Mouse (Mus musculus) thymus, postnatal 4 days (tissue): ENCODE measurements around the gene Prkce.

ENCODE experiments used
- DNase-seq: peaks from one replicate; pipeline ENCODE4 v3.0.0; 2021

Gene Prkce

DNA sequence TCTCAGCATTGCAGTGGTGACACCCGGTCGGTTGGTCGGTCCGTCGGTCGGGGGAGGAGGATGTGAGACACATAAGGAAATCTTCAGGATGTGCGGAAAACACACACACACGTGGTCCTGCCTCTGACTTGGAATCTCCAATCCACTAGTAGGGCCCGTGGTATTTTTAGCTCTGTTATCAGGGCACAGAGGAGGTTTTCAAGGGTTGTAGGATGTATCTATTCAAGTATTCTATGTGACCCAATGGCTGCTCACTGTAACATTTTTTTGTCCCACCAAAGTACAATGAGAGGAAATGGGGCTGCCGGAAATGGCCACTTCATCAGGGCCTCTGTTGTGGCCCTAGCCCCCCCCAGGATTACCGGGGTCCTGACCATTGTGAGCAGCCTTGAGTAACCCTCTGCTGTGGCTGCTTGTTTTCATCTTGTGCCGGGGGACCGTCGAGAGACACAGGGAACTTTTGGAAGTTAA is 135.3 kb downstream of the Prkce start:
- no peak for DNase-seq

DNA sequence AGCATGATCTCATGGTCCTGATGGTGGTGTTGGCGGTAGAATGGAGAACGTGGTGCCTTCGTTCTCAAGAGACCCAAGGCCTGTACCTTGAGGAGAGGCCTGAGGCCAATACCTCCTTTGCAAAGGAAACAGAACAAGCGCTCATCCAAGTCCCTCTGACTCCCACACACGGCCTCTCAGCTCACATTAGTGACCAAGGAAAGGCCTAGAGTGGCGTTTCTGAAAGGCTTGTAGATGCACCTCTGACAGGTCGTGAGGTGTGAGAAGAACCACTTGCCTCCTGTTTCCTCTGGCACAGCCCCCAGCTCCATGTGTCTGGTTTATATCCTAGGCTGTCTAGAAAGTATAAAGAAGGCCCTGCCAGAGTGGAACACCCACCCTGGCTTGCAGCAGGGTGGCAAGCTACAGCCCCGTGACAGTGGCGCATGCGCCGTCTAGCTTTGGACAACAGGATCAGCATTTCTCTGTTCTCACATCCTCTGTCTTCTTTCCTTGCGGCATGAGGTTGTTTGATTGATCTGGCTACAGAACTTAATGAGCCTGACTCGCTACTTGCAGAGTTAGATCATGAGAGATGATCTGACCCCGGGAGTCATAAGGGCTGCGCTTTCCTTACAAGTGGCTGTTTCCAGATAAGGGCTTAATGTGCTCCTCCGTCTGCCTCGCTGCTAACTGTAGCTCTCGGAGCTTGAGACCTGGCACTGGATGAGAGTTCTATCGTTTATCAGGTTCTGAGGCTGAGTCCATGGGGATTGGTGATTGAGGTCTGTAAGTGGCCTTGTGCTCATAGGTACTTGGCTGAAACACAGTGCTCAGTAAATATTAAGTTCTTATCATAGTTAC is 136.0 kb downstream of the Prkce start:
- no peak for DNase-seq

DNA sequence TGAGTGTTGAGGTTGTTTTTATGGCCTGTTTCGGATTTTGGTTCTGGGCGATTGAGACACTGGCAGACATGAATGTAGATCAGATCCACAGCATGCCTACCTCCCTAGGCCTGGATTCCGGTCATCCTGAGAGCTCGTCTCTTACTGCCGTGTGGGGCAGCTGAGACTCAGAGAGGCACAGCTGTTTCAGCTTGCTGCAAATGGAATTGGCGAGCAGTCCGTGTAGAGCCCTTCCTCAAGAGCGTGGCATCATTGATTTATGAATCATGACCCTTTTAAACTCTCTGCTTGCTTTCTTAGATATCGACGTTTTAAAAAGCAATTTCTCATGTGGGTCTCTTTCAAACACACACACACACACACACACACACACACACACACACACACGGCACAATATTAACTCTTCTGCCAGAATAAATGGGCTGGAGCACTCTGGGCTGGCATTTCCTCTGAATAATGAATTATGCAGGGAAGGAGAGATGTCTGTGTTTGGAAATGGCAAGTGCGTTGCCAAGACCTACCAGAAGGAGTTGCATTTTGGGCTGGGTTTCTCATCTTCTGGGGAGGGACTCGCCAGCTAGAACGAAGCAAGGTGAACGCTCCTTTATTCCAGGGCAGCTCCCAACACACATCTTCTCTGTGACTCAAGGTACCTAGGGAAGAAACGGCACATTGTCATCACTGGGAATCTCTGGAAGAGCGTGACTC is 137.5 kb downstream of the Prkce start:
- no peak for DNase-seq

DNA sequence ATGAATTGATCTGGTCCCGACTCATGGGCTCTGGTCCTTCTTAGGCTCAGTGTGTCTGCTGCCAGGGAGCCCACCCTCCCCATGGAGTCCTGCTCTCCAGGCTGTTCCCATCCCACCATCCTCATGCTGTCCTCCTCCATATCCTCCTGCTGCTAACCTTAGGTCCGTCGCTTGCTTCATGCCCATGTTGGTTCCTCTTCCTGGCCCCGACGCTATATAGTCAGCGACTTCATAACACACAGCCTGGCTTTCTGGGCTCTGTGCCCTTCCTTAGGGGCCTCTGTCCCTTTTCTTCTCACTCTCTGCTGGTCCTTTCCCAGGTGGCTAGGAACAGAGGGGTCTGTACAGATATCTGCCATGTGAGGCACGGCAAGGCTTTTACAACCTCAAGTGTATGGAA is 138.6 kb downstream of the Prkce start:
- DNase-seq = no peak

DNA sequence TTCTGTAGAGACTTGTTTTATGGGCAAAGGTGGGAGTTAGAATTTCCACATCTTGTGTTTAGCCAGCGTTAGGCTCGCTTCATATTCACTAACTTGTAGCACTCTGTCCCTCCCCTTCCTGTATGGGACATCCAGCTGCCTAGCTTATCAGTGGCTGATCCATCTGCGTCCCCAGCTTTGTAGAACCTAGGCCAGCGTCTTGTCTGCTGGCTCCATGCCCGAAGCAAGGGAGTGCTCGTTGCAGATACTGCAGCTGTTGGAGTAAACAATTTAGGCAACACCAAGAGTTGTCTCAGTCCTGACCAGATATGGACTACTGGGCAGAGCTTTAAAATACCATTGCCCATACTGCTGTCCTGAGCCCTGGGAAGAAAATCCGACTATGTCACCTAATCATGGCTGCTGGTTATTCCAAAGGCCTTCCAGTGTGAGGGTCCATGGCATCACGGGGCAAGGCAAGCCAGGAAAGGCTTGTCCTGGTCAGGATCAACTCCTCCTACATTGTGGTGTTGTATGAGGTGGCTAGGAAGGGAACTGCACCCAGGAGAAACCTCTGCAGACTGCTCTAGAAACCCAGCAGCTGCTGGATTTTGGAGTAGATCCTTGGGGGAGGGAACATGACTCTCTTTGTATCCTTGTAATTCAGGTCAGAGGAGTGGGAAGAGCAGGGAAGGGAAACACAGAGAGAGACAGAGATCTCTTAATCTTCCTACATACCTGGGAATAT is 146.0 kb downstream of the Prkce start:
- DNase-seq = no peak

DNA sequence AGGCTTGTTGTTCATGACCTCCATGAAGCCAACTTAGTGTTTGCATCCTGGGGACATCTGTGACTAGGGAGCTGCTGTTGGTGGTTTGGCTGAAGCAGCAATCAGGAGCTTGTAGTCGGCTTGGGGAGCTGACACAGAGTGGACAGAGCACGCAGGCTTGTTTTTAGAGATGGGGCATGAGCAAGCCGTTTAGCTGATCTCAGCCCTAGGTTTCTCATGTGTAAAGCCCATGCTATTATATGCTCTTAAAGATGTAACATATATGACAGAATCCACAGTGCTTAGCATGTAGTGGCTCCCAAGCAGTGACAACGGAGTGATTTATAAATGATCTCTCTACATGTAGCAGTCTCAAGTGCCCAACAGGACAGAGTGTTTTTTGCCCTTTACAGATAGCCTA is 148.3 kb downstream of the Prkce start:
- DNase-seq = no peak

DNA sequence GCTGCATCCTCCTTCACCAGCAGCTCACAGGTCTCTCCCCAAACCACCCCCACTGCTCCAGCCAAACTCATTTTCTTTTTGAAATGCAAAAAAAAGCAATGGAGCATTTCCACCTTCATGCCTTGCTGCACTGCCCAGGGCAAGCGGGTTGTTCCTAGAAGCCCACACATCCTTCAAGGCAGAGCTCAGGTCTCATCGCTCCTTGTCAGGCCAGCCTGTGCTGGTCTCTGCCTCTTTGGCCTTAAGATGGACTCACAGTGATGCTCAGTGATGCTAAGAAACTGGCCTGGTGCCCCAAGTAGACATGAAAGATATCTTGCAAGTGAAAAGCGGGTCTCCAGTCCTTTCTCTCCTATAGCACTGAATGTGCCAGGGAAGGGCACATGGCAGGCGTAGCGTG is 149.2 kb downstream of the Prkce start:
- no peak for DNase-seq

DNA sequence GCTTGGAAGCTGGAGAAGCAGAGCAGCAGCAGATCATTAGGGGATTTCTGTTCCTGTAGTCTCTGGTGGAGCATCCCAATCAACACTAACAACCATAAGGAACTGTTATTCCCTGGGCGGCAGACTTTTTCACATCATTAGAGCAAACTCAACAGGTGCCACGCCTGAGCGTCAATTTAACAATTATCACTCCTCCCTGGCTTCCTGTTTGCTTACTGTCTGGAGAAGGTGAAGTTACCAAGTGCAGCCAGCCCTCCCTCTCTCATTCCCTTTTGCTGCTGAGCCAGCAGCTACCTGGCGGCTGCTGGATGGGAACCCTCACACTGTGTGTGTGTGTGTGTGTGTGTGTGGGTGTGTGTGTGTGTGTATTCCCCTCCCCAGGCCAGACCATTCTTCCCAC is 149.6 kb downstream of the Prkce start:
- no peak for DNase-seq

DNA sequence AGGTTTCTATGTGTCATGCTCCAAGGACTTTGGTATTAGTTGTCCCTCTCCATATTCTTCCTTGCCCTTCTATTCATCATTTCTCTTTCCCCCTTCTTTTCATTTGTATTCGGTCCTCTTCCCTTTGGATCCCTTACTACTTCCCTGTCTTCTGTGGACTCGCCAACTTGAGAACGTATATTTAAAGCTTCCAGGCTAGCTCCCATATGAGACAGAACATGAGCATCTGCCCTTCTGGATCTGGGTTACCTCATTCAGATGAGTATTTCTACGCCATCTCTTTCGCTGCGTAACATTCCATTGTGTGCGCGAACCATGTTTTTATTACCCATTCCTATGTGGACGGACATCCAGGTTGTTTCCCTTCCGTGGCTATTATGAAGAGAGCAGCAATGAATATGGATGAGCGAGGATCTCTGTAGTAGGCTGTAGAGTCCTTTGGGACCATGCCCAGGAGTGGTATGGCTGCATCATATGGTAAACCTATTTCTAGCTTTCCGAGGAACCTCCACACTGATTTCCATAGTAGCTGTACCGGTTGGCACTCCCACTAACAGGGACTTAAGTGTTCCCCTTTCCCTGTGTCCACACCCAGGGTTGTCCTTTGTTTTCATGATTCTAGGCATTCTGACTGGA is 152.5 kb downstream of the Prkce start:
- no peak for DNase-seq

DNA sequence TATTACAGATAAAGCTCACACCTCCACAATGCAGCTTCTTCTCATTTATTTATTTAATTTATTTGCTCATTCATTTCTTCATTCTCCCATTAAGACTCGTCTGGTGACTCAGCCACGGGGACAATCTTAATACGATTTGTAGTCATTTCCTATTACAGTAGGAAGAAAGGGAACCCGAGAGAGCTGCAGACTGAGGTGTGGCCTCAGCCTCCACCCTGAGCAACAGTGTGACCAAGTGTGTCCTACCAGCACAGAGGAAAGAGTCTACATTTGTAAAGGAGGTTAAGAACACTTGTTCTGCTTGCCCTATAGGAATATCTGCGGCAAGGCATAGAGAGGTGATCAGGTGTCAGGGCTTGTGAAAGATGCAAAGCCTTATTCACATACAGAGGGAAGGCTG is 155.3 kb downstream of the Prkce start:
- DNase-seq = no peak

DNA sequence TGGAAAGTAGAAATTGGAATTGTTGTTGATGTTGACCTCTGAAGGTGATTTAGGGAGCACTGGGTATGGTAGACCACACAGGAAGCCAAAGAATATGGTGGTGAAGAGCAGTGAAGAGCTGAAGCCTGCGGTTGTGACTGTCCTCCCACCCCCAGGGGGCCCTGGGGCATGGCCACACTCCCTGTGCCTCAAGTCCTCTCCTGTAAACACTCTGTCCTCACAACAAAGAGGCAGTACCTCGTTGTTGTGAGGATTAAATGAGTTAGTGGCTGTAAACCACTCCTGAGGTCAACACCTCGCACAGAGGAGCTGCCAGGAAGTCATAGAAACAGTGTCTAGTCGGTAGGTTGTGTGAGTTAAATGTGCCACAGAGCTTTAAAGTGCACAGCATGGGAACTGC is 155.7 kb downstream of the Prkce start:
- DNase-seq = peak; percentile 29

DNA sequence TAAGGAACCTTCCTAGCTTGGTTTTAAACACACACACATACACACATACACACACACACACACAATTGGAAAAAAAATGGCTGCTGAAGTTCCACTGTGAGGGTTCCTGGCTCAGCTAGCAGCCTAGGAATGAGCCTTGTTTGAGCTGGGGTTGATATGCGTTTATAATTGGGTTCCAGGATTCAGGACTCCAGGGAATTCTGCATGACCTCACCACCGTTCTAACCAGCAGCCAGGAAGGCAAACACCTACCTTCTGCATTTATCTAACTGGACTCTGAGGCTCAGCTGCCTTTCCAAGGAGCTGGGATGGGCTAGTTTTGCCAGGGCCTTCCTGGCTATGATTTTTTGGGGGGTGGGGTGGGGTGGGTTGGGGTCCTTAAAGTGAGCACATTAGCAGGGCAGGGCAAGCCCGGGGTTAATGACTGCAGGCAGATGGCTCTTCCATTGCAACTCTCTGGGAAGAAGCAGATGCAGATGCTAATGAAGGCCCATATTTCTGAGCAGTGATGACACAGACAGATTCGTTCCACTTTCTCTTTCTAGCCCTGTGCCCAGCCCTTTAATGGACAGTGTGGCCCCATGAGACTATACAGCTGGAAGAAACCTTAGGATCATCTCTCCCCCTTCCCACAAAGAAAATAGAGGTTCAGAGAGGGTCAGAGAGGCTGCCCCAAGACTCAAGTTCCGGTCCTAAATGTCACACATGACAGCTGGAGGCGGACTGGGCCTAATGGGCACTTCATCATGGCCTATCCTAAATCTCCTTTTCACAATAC is 156.5 kb downstream of the Prkce start:
- DNase-seq = no peak

DNA sequence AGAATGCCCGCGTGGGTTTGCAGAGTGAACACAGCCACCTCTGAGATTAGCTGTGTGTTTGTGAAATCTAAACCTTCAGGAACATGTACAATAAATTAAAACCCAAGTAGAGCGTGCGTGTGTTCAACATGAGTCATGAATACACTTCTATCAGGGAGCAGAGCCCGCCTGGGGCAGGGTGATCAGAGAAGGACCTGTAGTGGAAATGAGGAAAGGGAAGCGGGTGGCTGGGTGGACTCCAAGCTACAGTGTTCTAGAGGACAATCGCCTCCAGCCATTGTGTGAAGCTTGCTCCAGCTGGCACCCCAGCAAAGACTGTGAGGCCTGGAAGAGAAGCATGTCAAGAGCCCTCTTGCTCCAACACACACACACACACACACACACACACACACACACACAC is 157.2 kb downstream of the Prkce start:
- no peak for DNase-seq

DNA sequence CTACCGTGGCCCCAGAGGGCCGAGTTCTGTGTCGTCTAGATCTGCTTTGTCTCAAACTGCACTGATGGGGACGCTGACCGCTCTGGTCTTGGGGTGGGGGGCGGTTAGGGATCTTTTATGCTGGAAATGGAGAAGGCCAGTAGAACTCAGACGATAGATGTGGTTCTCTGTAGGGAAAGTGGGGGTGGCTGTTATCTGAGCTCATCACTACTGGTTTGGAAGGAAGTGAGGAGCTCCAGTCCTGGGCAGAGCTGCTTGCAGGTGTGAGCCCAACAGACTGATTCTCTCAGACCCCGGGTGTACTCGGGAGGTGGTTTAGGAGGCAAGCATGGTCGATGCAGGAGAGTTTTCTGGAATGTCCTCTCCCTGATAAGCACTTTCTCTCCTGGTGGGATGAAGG is 157.7 kb downstream of the Prkce start:
- DNase-seq = no peak

DNA sequence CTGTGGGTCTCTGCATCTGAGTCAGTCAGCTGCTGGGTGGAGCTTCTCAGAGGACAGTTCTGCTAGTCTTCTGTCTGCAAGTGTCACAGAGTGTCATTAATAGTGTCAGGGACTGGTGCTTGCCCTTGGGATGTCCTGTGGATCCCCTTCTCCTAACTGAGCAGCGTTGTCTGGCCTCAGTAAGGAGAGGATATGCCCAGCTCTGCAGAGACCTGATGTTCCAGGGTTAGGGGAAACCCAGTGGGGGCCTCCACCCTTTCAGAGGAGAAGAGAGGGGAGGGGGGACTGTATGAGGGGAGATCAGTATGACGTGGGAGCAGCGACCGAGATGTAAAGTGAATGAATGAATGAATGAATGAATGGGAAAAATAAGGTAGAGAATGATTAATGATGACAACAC is 160.4 kb downstream of the Prkce start:
- no peak for DNase-seq

DNA sequence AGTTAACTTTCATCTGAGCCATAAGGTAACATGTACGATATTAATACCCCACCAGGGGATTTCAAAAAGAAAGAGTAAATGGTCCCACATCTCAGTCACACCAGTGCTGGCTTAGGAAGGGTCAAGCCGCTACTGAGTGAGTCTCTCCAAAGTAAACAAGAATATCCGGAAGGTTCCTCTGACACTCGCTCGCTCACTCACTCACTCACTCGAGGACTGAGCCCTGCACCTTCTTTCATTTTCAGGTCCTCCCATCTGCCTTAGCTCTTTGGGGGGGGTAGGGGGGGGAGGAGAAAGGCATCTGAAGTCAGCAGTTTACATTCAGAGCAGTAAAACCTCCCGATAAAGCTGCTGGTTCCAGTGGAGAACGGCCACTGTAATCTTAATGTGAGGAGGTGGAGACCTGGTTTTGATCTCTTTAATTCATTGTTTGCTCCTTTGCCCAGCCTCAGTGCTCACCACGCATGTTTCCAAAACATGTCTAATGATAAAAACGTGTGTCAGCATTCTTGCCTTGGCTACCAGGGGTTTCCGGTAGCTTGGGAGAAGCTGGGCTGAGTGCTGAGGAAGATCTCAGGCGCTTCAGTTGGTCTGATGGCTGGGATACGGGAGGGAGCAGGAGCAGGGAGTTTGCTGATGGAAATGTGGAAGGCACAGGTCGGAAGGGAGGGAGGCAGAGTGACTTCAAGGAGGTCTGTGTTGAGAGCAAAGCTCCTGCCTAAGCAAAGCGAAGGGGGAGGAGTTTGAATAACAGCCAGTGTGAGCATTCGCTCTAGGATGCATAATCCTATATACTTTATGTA is 161.9 kb downstream of the Prkce start:
- no peak for DNase-seq

DNA sequence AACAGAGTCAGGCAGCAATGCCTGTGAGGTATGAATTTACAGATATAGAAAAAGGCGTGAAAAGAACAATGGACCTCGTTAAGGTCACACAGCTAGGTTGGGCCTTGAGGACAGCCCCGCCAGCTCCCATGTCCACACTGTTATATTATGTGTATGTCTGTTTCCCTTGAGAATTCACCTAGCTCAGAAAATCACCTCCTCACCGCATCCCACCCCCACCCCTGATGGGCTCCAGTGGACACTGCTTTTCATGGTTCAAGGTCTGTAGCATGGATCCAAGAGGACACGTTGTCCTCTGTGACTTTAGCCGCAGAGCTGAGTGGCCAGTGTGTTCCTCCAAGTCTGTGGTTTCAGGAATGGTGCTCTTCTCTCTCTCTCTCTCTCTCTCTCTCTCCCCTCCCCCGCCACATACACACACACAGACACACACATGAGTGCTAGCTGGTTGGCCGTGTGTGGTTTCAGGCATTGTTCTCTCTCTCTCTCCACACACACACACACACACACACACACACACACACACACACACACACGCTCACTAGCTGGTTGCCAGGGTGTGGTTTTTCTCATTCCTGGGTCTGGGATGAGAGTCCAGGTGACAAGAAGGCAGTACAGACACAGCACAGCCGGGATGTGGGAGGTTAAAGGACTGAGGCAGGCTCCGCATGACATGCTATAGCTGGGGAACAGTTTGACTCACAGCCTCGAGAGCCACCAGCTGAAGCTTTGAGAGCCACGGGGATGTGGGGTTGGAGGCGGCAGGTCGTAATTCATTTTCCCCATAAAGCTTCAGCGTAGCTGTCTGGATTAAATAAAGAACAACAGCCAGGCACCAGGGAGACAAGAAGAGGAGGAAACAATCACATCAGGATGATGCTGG is 162.7 kb downstream of the Prkce start:
- no peak for DNase-seq

DNA sequence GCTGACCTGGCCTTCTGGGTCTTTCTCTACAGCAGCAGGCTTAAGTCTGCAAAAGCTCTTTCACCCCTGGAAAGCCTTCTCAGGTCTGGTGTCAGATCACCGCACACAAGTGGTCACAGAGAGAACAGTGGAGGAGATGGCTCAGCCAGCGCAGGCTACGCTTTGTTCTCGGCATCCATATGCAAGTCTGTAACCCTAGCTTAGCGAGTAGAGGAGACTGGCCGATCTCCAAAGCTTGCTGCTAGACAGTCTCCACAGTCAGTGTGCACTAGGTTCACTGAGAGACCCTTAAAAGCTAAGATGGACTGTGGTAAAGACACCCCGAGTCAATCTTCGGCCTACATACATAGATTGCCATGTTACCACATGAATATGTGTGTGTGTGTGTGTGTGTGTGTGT is 164.2 kb downstream of the Prkce start:
- DNase-seq = no peak

DNA sequence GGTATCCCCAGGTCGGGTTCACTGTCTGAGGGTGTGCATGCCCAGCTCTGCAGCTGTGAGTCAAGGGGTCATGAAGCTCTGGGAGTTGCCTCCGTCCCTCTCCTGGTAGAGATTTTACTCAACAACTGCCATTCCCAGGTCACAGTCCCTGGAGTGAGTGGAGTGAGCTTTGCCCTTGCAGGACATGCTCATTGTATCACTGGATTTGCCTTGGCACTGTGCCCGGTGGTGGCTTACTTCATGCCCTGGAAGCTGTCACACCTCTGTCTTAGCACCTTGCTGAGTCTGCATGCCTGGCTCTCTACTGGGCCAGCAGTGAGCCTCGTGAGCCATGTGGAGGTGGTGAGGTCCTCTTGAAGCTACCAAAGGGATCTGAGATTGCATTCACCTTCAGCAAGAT is 167.4 kb downstream of the Prkce start:
- DNase-seq = no peak

DNA sequence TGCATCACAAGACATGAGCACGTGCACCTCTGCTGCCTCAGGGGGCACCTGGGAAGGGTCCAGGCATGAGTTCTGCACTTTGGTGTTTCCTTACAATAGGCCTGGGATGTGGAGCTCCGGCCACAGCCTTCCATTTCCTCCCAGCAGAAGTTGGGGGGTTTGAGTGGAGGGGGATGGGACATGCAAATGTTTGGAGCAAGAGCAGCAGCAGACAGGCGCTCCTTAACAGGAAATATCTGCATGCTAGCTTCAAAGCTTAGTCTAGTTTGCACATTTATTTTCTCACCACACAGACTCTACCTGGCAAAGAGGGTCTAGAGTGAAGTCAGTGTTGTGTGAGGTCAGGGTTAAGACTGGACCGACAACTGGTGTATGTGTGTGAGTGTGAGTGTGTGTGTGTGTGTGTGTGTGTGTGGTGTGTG is 169.1 kb downstream of the Prkce start:
- peak; percentile 40 for DNase-seq

DNA sequence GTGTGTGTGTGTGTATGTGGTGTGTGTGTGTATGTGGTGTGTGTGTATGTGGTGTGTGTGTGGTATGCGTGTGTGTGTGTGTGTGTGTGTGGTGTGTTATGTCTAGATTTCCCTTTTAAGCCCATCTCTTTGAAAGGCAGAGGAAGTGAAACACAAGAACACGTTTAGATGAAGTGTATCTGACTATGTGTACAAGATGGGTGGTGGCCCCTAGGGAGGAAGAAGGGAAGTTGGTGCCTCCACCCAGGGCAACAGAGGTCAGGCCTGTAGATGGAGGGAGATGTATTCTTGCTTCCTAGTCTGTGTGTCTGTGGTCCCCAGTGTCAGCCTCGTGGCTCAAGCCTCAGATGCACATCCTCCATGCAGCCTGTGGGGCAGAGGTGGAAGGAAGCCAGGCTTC is 169.5 kb downstream of the Prkce start:
- peak; percentile 39 for DNase-seq
